Mouse (Mus musculus): ENCODE results near the gene 4933402N03Rik. TPM values are rescaled to one million over a fixed set of nuclear protein-coding genes. Genes with fewer than 3 reads are reported as not detected.

The 4933402N03Rik gene
- polyA plus RNA-seq, 2 experiments: not detected

GRCm38 (mm10) chr7:131169099-131169498, 23.0 kb upstream of the 4933402N03Rik start:
- no peak for ATAC-seq (ENCODE audit: low FRiP score, low read depth)
- Histone ChIP-seq H3K9me3 (ENCODE audit: control insufficient read depth, low read length) (no peaks in the 10 kb centered on the region), H3K4me1 (ENCODE audit: control insufficient read depth, insufficient read depth, low read length) (no peaks in the 10 kb centered on the region), H3K4me2 (replicated peaks; ENCODE audit: low read depth, low read length, severe bottlenecking) (no peak overlapping the region), H3K4me3 (replicated peaks; ENCODE audit: low read length) (no peak overlapping the region), H3K9ac (ENCODE audit: low read depth, low read length, severe bottlenecking) (no peak overlapping the region), H3K36me3 (ENCODE audit: control insufficient read depth, insufficient read depth, low read length) (no peaks in the 10 kb centered on the region), H3K27me3 (ENCODE audit: control insufficient read depth, insufficient read depth, low read length) (no peaks in the 10 kb centered on the region), H3K27ac (replicated peaks; ENCODE audit: low read depth, low read length) (no peak overlapping the region)
- no peak for TF ChIP-seq POLR2A (IDR thresholded peaks at IDR 0.05; ENCODE audit: borderline replicate concordance, extremely low read depth, insufficient read depth, insufficient read length)
- 54% methylated on average over 2 of the region's 2 CpGs for WGBS
- no peak for DNase-seq (ENCODE audit: low spot score)

GRCm38 (mm10) chr7:131167771-131168170, 21.7 kb upstream of the 4933402N03Rik start:
- Histone ChIP-seq H3K4me1 (ENCODE audit: control insufficient read depth, insufficient read depth, low read length) (no peaks in the 10 kb centered on the region), H3K9ac (ENCODE audit: low read depth, low read length, severe bottlenecking) (no peak overlapping the region), H3K27me3 (ENCODE audit: control insufficient read depth, insufficient read depth, low read length) (no peaks in the 10 kb centered on the region), H3K9me3 (ENCODE audit: control insufficient read depth, low read length) (no peaks in the 10 kb centered on the region), H3K27ac (replicated peaks; ENCODE audit: low read depth, low read length) (no peak overlapping the region), H3K4me2 (replicated peaks; ENCODE audit: low read depth, low read length, severe bottlenecking) (no peak overlapping the region), H3K36me3 (ENCODE audit: control insufficient read depth, insufficient read depth, low read length) (no peaks in the 10 kb centered on the region), H3K4me3 (replicated peaks; ENCODE audit: low read length) (no peak overlapping the region)
- TF ChIP-seq POLR2A (IDR thresholded peaks at IDR 0.05; ENCODE audit: borderline replicate concordance, extremely low read depth, insufficient read depth, insufficient read length): no peak
- WGBS: 77% methylated on average over 3 of the region's 3 CpGs
- ATAC-seq (ENCODE audit: low FRiP score, low read depth): no peak
- DNase-seq (ENCODE audit: low spot score): no peak

- no peaks in the 10 kb centered on the region for H3K9me3 ChIP-seq (ENCODE audit: control insufficient read depth, low read length)
- H3K9ac ChIP-seq (ENCODE audit: low read depth, low read length, severe bottlenecking): no peak overlapping the region
- H3K27ac ChIP-seq (replicated peaks; ENCODE audit: low read depth, low read length): no peak overlapping the region
- no peak overlapping the region for H3K4me2 ChIP-seq (replicated peaks; ENCODE audit: low read depth, low read length, severe bottlenecking)
- no peaks in the 10 kb centered on the region for H3K4me1 ChIP-seq (ENCODE audit: control insufficient read depth, insufficient read depth, low read length)
- WGBS: 71% methylated on average over 7 of the region's 7 CpGs
- no peak for TF ChIP-seq POLR2A (IDR thresholded peaks at IDR 0.05; ENCODE audit: borderline replicate concordance, extremely low read depth, insufficient read depth, insufficient read length)
- no peak overlapping the region for H3K4me3 ChIP-seq (replicated peaks; ENCODE audit: low read length)
- no peak for ATAC-seq (ENCODE audit: low FRiP score, low read depth)
- no peaks in the 10 kb centered on the region for H3K36me3 ChIP-seq (ENCODE audit: control insufficient read depth, insufficient read depth, low read length)
- no peak for DNase-seq (ENCODE audit: low spot score)
- H3K27me3 ChIP-seq (ENCODE audit: control insufficient read depth, insufficient read depth, low read length): no peaks in the 10 kb centered on the region
These were observed 16.1 kb upstream of the 4933402N03Rik start for GRCm38 (mm10) chr7:131162251-131162650.

- Histone ChIP-seq H3K4me1 (ENCODE audit: control insufficient read depth, insufficient read depth, low read length) (no peaks in the 10 kb centered on the region), H3K9me3 (ENCODE audit: control insufficient read depth, low read length) (no peaks in the 10 kb centered on the region), H3K9ac (ENCODE audit: low read depth, low read length, severe bottlenecking) (no peak overlapping the region), H3K36me3 (ENCODE audit: control insufficient read depth, insufficient read depth, low read length) (no peaks in the 10 kb centered on the region), H3K4me2 (replicated peaks; ENCODE audit: low read depth, low read length, severe bottlenecking) (no peak overlapping the region), H3K27me3 (ENCODE audit: control insufficient read depth, insufficient read depth, low read length) (no peaks in the 10 kb centered on the region), H3K4me3 (replicated peaks; ENCODE audit: low read length) (no peak overlapping the region), H3K27ac (replicated peaks; ENCODE audit: low read depth, low read length) (no peak overlapping the region)
- TF ChIP-seq POLR2A (IDR thresholded peaks at IDR 0.05; ENCODE audit: borderline replicate concordance, extremely low read depth, insufficient read depth, insufficient read length): no peak
- WGBS: 69% methylated on average over 5 of the region's 5 CpGs
- ATAC-seq (ENCODE audit: low FRiP score, low read depth) (no peak), DNase-seq (ENCODE audit: low spot score) (no peak)
These were observed 6.9 kb upstream of the 4933402N03Rik start for GRCm38 (mm10) chr7:131153044-131153443.

- Histone ChIP-seq H3K9ac (ENCODE audit: low read depth, low read length, severe bottlenecking) (no peak overlapping the region), H3K27me3 (ENCODE audit: control insufficient read depth, insufficient read depth, low read length) (no peaks in the 10 kb centered on the region), H3K4me3 (replicated peaks; ENCODE audit: low read length) (no peak overlapping the region), H3K4me1 (ENCODE audit: control insufficient read depth, insufficient read depth, low read length) (no peaks in the 10 kb centered on the region), H3K4me2 (replicated peaks; ENCODE audit: low read depth, low read length, severe bottlenecking) (no peak overlapping the region), H3K36me3 (ENCODE audit: control insufficient read depth, insufficient read depth, low read length) (no peaks in the 10 kb centered on the region), H3K27ac (replicated peaks; ENCODE audit: low read depth, low read length) (no peak overlapping the region), H3K9me3 (ENCODE audit: control insufficient read depth, low read length) (no peaks in the 10 kb centered on the region)
- no peak for ATAC-seq (ENCODE audit: low FRiP score, low read depth)
- no peak for TF ChIP-seq POLR2A (IDR thresholded peaks at IDR 0.05; ENCODE audit: borderline replicate concordance, extremely low read depth, insufficient read depth, insufficient read length)
- 84% methylated on average over 3 of the region's 3 CpGs for WGBS
- DNase-seq (ENCODE audit: low spot score): no peak
These were observed 4.1 kb upstream of the 4933402N03Rik start for GRCm38 (mm10) chr7:131150179-131150578.

GRCm38 (mm10) chr7:131133181-131133580, 12.9 kb downstream of the 4933402N03Rik start:
- no peaks in the 10 kb centered on the region for H3K27me3 ChIP-seq (ENCODE audit: control insufficient read depth, insufficient read depth, low read length)

More at GRCm38 (mm10) chr7:131133181-131133580, 12.9 kb downstream of the 4933402N03Rik start:
- Histone ChIP-seq H3K4me1 (ENCODE audit: control insufficient read depth, insufficient read depth, low read length) (no peaks in the 10 kb centered on the region), H3K9me3 (ENCODE audit: control insufficient read depth, low read length) (no peaks in the 10 kb centered on the region), H3K27ac (replicated peaks; ENCODE audit: low read depth, low read length) (no peak overlapping the region), H3K9ac (ENCODE audit: low read depth, low read length, severe bottlenecking) (no peak overlapping the region), H3K36me3 (ENCODE audit: control insufficient read depth, insufficient read depth, low read length) (no peaks in the 10 kb centered on the region), H3K4me2 (replicated peaks; ENCODE audit: low read depth, low read length, severe bottlenecking) (no peak overlapping the region), H3K4me3 (replicated peaks; ENCODE audit: low read length) (no peak overlapping the region)
- 85% methylated on average over 3 of the region's 3 CpGs for WGBS
- ATAC-seq (ENCODE audit: low FRiP score, low read depth) (no peak), DNase-seq (ENCODE audit: low spot score) (no peak)
- no peak for TF ChIP-seq POLR2A (IDR thresholded peaks at IDR 0.05; ENCODE audit: borderline replicate concordance, extremely low read depth, insufficient read depth, insufficient read length)
